Mouse (Mus musculus): ENCODE measurements around the gene Gpm6b.

The Gpm6b gene

DNA sequence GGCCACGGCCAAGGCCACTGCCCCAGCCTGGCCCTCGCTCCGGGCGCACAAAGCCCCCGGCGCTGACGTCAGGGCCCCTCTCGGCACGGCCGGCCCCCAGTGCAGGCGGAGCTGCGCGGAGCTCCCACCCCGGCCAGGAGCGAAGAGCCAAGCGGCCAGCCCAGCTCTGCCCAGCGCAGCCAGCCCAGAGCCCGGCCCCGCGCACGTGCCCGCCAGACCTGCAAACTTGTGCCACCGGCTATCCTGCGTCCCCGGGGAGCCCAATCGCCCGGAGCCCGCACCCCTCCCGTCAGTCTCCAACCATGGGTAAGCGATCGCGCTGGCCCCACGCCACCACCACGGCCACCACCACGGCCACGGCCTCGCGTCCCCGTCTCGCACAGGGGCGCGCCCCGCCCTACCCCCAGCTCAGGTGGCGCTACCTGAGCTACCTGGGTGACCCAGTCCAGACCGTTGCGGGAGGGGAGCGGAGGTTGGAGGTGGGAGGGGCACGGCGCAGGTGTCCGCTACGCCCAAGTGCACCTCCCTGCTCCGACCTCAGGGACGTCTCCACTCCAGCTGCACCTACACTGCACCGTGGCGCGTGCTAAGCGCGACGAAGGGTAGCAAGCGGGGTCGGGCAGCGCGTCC, at the start of gene Gpm6b:
Gene Gpm6b (plus strand): TSS at position 81 of the 630 bp plus-strand sequence.
- peak; percentile 19 for DNase-seq

DNA sequence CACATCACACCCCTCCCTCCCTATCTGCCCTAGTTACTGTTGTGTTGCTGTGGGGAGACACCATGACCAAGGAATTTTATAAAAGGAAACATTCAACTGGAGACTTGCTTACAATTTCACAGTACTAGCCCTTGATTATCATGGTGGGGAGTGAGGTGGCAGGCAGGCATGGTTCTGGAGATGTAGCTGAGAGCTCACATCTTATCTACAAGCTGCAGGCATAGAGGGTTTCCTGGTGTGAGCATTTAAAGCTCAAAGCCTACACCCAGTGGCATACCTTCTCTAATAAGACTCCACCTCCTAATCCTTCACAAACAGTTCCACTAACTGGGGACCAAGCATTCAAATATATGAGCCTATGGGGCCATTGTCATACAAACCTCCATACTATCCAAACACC, 42.4 kb upstream of the Gpm6b start:
- no peak for DNase-seq

DNA sequence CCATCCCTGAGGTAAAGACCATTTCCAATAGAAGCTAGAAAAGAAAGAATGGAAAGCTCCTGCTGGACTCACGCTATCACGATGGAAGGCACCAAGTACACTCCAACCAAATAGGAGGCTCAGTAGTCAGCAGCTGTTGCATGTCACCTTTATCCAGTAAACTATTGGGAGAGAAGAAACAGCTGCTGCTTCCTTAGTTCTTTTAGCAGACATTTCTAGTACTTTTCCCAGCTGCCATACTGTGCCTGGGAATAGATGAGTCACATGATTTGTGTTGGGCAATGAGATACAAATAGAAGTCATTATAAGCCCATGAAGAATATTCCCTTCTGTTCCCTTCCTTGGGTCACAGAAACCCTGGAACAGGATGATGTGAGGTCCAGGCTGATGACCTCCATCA, 40.4 kb upstream of the Gpm6b start:
- DNase-seq, result no peak

DNA sequence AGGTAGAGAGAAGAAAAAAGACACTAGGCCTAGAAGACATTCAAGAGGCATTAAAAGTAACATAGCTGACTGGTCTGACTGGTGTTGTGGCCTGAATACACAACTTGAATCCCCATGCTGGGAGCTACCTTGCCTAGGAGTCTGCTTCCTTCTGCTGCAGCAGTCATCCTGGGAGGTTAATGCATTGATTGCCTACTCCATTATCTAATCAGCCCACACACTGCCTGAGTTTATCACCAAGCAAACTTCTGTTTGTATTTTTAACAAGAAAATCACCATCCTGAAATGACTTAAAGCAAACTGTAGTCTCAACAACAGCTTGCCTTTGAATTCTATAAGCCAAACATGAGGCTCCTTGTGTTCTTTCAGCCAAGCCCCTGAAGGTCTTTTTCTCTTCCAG, 38.9 kb upstream of the Gpm6b start:
- no peak for DNase-seq

DNA sequence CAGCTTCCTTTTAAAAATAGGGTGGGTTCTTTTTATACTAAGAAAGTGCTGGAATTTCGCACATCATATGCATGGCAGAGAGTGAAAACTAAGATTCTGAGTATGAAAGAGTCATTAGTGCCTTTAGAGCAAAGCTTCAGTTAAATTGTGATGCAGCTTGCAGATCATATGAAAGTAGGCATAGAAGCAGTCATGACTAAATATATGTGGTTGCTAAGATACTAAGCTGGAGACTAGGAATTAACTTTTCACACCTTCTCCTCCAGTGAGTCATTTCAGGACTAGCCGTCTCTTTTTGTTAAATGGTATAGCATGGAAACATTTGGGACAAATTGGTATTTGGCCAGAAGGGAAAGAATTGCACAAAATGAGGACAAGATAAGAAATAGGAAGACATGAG, 24.1 kb upstream of the Gpm6b start:
- DNase-seq, result no peak

DNA sequence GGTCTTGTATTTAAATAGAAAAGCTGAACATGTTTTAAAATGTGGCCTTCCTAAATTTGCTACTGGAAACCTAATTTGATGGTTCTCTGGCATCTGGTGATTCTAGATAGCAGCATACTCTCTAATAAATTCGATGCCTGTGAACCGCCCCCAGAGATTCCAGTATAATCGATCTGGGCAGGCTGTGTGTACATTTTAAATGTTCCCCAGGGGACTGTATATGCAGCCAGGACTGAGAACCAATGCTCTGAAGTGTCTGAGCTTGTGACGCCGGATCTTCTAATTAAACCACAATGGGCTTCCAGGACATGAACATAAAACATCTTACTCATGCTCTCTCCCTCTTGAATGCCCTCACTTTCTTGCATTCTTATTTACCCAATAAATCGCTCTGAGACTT, 22.5 kb upstream of the Gpm6b start:
- no peak for DNase-seq

DNA sequence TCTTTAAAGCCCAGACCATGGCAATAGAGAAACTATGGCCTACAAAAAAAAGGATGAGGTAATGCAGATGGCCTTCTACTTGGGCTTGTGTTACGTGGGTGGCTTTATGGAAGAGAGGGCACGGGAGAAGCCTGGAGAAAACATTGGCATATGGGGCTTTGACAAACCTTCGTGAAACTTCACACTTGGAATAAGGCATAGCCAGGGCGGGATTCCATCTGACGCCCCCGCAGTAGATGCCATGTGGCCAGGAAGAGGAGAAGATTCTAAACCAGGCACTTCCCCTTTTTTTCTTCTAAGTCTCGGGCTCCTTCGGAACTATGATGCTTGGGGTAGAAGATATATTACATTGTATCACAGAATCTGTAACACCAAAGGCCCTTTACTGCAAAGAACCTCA, 22.0 kb upstream of the Gpm6b start:
- no peak for DNase-seq

DNA sequence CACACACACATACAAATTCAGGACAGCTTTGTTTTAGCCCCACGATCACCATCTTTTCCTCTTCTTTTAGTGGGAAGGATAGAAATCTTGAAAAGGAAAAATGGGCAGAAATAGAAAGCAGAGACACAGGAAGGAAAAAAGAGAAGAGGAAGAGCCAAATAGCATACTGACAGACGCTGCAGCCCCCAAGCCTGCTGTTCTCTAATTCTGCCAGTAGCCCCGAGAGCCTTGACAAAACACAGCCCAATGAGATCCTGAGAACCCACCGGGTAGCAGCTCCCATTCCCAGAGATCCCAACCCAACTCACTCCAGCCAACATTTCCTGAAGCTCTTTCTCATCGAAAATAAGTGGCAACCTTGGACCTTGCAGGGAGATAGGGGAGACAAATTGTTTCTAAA, 19.4 kb upstream of the Gpm6b start:
- DNase-seq, result no peak

DNA sequence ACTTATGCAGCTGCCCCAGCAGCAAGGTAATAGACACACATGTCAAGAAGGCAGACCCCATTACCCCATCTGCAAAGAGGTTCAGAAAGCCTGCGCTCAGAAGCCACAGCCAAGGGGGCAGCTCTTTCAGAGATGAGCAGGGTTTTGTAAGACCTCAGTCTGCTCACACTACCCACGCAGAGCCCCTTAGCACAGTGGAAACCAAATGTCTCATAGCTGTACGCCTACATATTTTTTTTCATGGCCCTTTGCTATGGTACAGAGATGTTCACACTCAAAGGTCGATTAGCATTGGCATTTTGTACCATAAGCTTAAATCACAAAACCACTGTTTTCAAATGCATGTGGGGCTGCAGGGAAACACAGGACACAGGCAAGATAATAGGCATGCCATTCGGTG, 11.9 kb upstream of the Gpm6b start:
- DNase-seq, result no peak

DNA sequence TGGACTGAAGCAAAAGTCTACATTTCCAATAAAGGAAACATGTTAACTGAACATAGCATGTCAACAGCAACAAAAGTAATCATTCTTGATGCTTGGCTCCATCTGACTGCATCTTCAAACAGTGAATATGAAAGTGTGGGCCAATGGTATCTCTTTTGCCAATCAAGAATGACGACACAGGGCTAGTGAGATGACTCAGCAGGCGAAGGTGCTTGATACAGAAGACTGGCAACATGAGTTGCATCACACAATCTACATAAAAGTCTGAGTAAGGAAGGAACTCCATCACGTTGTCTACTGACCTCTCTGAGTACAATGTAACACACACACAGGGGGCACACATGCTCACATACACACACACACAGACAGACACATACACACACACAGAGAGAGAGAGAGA, 9.0 kb upstream of the Gpm6b start:
- no peak for DNase-seq

DNA sequence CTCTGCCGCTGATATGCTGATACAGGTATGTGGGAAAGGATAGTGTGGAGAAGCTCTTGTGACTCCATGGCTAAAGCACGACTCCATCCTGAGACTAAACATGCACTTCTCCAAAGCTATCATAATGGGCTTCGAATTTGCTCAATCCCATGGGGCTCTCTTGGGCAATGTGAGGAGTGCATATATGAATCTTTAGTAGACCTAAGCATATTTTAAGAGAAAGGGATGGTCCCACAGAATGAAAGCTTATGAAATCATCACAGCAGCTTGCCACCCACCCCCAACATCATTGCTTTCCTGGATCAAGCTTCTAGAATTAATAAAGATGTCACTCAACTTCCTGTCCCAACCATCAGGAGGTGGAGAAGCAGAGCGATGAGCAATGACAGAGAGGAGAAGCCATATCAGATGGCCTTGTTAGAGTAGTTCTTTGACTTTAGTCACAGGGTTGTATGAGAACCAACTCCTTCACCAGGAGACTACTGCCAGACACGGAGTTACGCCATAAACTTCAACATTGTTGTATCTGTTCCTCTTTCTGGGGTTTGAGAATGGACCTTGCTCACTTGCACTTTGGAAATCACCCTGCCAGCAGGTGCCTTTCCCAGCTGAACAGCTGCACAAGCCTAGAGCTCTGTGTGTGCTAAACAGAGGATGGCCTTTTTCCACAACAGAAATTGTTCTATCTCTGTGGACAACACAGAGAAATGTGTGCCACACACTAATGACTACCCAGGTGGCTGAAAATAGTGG, 8.0 kb upstream of the Gpm6b start:
- no peak for DNase-seq

DNA sequence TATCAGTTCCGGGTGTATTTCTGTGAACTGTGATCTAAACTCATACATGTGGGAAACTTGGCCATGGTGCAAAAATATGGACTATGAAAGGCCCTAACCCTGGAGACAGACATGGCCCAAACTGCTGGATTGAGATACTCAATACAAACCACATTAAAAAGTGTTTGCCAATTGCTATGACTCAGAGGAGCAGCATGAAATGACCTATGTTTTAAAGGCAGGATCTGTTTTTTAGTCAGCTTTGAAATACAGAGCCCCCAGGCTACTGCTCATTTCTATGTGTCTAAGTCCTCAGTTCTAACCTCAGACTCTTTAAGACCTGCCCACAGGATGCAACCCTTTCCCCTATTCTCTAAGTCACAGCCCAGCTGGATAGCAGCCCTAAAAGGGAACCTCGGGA, 2.6 kb upstream of the Gpm6b start:
- DNase-seq, result no peak

DNA sequence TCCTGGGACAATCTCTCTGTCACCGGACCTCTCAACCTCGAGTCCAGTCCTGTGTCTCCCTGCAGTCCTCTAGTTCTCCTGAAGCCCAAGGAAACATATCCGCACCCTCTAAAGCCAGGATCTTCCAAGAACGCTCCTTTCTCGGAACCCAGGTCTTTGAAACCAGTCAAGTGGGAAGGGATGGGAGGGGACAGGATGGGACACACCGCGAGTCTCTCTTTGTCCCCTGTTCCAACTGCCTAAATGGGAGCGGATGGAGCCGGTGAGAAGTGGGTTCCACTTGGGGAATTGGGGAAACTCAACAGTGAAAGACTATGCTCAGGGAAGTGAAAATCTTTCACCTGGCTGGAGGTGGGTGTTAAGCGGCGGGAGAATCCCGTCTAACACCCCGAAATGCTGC, 809 bp downstream of the Gpm6b start:
- DNase-seq, result no peak

DNA sequence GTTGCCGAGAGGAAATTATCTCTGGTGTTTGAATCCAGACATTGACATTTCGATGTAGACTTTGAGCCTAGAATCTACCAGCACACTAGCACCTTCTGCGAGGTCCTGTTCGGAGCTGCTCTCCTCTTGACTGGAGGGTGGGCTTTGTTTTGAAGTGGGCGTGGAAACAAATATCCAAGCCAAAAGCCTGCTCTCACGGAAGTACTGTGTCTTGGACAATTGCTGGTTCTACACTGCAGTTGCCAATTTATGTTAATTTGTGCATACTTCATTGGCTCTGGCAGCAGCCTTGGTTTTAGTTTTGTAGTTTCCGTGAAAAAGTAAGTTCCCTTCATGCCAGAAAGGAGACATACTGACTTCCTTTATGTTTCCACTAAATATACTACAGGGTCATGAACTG, 2.0 kb downstream of the Gpm6b start:
- no peak for DNase-seq

DNA sequence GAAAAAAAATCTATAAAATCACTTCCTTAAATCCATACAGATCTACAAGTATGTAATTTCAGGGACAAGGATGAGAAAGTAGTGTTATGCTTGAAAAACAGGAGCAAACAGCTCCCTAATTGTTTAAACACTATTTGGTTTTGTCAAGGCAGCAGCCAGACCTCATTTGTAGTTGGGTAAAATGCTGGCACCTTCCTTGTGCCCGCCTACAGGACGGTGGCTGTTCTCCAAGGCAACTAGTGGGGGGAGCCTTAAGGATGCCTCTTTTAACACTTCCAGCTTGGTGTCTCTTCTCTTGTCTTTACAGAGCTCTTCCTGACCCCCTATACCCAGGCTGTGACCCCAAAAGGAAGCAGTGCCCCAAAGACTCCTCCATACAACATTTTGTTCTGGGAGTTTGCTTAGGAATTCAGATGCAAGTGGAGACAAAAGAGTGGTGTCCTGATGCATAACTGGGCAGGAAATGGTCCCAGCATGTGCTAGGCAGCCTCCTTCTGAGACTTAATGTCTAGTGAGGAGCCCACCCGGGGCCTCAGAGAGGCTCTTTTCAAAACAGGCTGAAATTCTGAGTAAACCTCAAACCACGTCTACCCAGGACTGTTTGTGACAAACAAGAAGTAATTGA, 4.7 kb downstream of the Gpm6b start:
- DNase-seq, result no peak

DNA sequence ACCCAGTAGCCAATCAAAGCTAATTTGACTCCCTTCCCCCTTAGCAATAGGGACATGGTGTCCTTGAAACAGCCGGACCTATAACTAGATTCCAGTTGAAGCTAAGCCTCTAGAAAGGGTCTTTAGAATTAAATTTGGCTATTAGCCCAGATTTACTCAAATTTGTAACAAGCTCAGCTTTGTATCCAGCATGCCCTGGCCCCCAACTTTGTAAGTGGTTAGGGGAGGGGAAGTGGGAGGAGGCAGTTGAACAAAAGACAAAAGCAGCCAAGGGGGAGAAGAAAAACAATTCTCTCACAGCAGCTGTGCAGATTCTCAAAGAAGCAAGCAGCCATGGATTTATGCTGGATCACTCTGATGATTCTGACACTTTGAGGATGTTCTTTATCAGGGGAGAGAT, 32.8 kb downstream of the Gpm6b start:
- DNase-seq, result peak; percentile 6

DNA sequence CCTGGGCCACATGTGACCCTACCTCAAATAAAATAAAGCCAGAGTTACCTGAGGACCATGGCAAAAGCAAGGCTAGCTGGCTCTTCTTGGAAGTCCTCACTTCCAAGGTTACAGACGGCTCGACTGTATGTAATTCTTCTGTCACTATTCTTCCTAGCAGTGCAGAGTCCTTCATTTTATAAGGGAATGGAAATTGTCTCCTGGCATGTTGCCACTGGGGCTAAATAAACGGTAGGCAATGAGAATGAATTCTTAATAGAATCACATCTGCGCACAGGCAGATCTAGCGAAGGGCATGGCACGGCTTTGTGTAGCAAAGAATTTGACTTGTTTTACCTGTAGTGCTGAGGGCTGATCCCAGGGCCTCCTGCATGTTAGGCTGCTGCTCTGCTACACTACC, 33.9 kb downstream of the Gpm6b start:
- no peak for DNase-seq

DNA sequence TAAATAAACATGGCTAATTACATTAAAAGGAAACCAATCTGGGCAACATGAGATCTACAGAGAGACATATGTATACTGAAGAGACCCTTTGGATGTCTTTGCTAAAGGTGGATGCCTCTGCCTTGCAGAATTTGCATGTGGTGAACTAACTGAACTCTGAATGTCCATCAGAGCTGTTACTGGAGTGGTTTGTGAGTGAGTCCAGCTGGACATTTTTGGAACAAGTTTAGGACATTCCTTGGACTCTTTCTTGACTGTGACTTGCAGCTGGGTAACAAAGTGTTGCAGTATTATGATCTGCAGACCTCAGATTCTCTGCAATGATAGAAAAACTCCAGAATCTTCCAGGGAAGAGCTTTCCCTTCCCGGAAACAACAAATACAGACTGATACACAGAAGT, 41.1 kb downstream of the Gpm6b start:
- no peak for DNase-seq

DNA sequence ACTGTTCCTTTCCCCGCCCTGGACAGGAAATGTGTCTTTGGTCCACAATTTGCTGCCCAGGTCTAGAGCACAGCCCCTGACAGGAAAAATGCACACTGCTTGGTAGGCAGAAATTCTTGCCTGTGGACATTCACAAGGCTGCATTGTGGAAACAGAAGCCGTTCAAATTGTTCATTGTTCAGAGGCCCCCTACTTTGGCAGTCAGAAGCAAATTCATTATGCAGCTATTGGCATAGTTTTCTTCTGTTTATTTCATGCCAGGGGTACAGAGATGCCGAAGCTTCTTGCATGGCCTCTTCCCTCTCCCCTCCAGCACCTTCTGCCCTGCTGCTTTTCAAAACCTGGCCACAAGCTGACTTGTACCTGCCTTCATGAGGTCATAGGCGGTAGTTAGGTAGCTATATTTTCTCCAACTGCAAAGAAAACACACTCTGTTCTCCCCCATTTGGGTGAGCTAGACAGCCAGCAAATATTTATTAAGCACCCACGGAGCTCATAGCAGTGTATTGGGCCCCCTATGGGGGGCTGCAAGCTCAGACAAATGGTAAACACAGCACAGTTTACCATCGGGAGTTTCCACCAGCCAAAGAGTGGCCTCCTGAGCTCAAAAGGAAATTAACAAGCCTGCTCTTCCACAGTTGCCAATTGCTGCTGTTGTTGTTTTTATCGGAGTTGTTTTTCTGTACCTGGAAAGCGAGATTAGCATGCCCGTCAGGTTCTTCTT, 48.2 kb downstream of the Gpm6b start:
- DNase-seq, result peak; percentile 18

DNA sequence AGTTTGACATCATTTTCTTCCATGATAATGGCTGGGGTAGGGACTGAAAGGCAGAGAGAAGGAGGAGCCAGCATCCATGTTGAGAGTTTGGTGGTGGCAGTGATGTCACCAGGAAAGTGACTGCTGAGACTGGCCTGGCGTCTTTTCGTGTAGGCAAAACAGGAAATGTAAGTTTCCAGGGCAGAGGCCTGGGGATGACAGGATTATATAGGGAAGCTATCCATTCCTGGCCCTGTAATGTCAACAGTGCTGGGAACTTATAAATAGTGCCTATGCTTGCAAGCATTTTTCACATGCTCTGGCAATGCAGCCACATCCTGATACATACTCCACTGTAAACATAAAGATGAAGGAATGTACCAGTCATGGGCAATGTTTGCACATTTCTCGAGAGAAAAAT, 52.6 kb downstream of the Gpm6b start:
- no peak for DNase-seq

DNA sequence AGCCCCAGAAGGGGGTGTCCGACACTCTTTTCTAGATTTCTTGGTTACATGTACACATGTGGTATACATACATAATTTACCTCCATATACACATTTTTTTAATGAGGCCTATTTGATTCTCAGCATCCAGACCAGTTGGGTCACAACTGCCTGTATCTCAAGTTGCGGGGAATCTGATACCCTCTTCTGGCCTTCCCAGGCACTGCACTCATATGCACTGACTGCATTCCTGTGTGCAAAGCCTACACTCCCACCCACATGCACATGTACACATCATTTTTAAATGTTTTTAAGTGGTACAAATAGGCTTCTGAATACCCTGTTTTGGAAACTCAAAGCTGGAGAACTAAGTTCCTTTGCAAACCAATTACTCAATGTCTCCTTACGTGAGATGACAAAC, 54.8 kb downstream of the Gpm6b start:
- DNase-seq, result no peak

DNA sequence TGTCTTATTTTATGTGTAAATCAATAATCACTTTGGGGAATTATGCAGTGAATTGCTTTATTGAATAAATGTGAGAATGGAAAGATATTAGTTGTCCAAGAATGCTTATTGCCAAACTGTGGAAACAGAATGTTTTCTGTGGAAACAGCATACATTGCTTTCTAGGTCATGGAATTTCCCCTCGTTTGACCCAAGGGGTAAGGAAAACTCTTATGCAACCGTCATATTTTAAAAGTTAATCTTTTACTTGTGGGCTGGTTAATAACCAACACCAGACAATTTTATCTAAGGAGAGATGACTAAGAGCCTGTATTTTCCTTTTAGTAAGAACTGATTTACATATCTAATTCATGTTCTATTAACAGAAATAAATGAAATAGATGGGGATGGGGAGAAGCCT, 64.1 kb downstream of the Gpm6b start:
- no peak for DNase-seq

DNA sequence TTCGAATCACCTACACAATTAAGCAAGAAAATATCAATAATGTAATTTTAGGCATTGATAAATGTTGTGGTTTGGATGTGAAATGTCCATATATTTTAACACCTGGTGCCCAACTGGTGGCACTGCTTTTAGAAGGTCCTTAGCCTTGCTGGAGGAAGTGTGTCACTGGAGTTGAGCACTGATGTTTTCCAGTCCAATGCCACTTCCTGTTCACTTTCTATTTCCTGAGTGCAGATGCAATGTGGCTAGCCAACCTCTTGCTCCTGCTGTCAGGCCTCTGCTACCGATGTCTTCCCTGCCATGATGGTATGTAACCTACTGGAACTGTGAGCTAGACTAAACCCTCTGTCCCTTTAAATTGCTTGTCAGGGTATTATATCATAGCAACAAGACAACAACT, 65.6 kb downstream of the Gpm6b start:
- no peak for DNase-seq

Data from cerebellum, adult 11-12 months (tissue).